Comparison of ENCODE assay signal across 18 mouse cellular contexts in genomic region chr1:107127453-107127852, GRCm38 (mm10). TPM values are rescaled to one million over a fixed set of nuclear protein-coding genes. Genes with fewer than 3 reads are reported as not detected.
DNase-seq lines count a peak whose midpoint lies in the region; ATAC-seq and TF ChIP-seq lines count a peak whose summit lies in the region.
"Not testable (repeated sequence)": the region's sequence is repeated elsewhere in the genome, so short reads cannot be mapped to it uniquely, and the experiment has no call there.
"Had no signal": no experiment of that assay in that cellular context is flagged by ENCODE, and none has a peak within 500 bp of the region (broad histone marks: within the 10 kb centered on the region; RNA-seq: fewer than 3 reads in every experiment).

No protein-coding gene starts in this region.

- H3K4me2 ChIP-seq in hindbrain, postnatal 0 days (ENCODE audit: low read depth, low read length): not testable (repeated sequence)

- not testable (repeated sequence) for H3K9me3 ChIP-seq in hindbrain, postnatal 0 days (ENCODE audit: low read length)

- intact Hi-C loops in left cerebral cortex, postnatal 14 days (cut with DNase I): loop anchor here (5.0 kb wide), 1 partner anchor 355 kb away; no protein-coding TSS in a partner anchor

- not testable (repeated sequence) for H3K27ac ChIP-seq in hindbrain, postnatal 0 days

- H3K36me3 ChIP-seq in hindbrain, postnatal 0 days (ENCODE audit: insufficient read depth, low read length): not testable (repeated sequence)

- peak; percentile 36; the same call in 1 of the 2 replicates for ATAC-seq in cerebellum, adult (ENCODE audit: insufficient number of reproducible peaks, low FRiP score, low TSS enrichment)
- ATAC-seq in frontal cortex, adult (ENCODE audit: low TSS enrichment): peak; percentile 84
- not testable (repeated sequence) for ATAC-seq in hindbrain, postnatal 0 days
- peak; percentile 88 for ATAC-seq in megakaryocyte, adult 5-6 weeks (ENCODE audit: poor library complexity, severe bottlenecking)

- not testable (repeated sequence) for H3K4me1 ChIP-seq in hindbrain, postnatal 0 days (ENCODE audit: insufficient read depth, low read length)

- H3K27me3 ChIP-seq in hindbrain, postnatal 0 days (ENCODE audit: insufficient read depth, low read length): not testable (repeated sequence)

- TF ChIP-seq CTCF in hindbrain, postnatal 0 days (IDR thresholded peaks at IDR 0.05; ENCODE audit: low read depth): peak; percentile 56

- not testable (repeated sequence) for H3K4me3 ChIP-seq in hindbrain, postnatal 0 days (ENCODE audit: low read length)

- H3K9ac ChIP-seq in hindbrain, postnatal 0 days (replicated peaks; ENCODE audit: low read length): not testable (repeated sequence)

- DNase-seq in B cell, adult 2 months: peak; percentile 4 to 5
- DNase-seq in hindbrain, postnatal 0 days (ENCODE audit: low spot score): not testable (repeated sequence)
- peak; percentile 23 for DNase-seq in layer of hippocampus, adult 11-12 months (ENCODE audit: low spot score)
- DNase-seq in left cerebral cortex, postnatal 14 days (ENCODE audit: low spot score in 2 of 2): peak; percentile 23 to 37
- DNase-seq in right cerebral cortex, postnatal 10 days (ENCODE audit: low spot score in 2 of 2): peak; percentile 25 to 34

RNA-seq across cellular contexts. Expression of gene Serpinb3d, which starts 44.1 kb away (rescaled TPM):
- total RNA-seq in hindbrain, postnatal 0 days (2014; rRNA removed): not detected in 2 replicates
- not detected in 2 replicates for polyA plus RNA-seq in hindbrain, postnatal 0 days (2015; fragmentation: Nextera tagmentation; extraction: Ambion mirVana)
- not detected for total RNA-seq in left cerebral cortex, postnatal 14 days (2021)
- not detected in 2 replicates for total RNA-seq in megakaryocyte, adult 5-6 weeks (2015)
- not detected in 2 replicates for total RNA-seq in megakaryocyte, adult 5-6 weeks (2017)
- total RNA-seq: layer of hippocampus, adult 18-20 months had no signal
- polyA plus RNA-seq: embryonic facial prominence, embryonic 15.5 days; forebrain, embryonic 11.5 days; heart, embryonic 15.5 days; hindbrain, embryonic 13.5 days; intestine, embryonic 16.5 days; limb, embryonic 12.5 days; liver, embryonic 15.5 days; midbrain, embryonic 15.5 days; small intestine, adult 2 months had no signal
